Mouse (Mus musculus): ENCODE results near the gene Gm28042. TPM values are rescaled to one million over a fixed set of nuclear protein-coding genes. Genes with fewer than 3 reads are reported as not detected.

The Gm28042 gene
- polyA plus RNA-seq, 1 experiment from 2014 or later: 3.7 TPM

- 92% methylated on average over 3 of the region's 3 CpGs for WGBS
- H3K9me3 ChIP-seq (replicated peaks): no peaks in the 10 kb centered on the region
- H3K27me3 ChIP-seq: no peaks in the 10 kb centered on the region
Observed at GRCm38 (mm10) chr2:120086038-120086437, 58.7 kb downstream of the Gm28042 start.

DNA sequence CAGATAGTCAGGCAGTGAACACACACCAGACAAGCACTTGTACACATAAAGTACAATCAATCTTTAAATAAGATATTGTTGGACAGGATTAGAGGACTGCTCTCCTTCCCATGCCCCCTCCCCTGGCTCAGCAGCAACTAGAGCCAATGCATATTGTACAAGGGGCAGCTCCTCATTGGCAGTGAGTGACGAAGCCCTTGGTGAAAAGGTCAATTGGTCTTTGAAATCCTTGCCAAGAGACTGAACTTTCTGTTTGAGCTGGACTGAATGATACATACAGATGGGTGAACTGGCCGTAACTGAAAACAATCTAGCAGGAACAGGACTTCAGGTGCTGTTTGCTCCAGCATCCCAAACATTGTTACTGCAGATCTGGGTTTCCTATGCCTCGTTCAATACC lies 60.1 kb downstream of the Gm28042 start:
- Histone ChIP-seq H3K27ac (replicated peaks) (no peak overlapping the region), H3K4me1 (0 out of 2 replicates have a peak, but pooled peaks cover 3% of the 10 kb centered on the region), H3K9ac (no peak overlapping the region), H3K9me3 (replicated peaks) (no peaks in the 10 kb centered on the region), H3K27me3 (no peaks in the 10 kb centered on the region), H3K4me3 (replicated peaks) (no peak overlapping the region), H3K36me3 (no peaks in the 10 kb centered on the region), H3K4me2 (replicated peaks) (no peak overlapping the region)
- 84% methylated on average over 3 of the region's 3 CpGs for WGBS
- no peak for ATAC-seq (ENCODE audit: insufficient number of reproducible peaks, low FRiP score, low TSS enrichment, low read depth)

More at GRCm38 (mm10) chr2:120086038-120086437, 58.7 kb downstream of the Gm28042 start:
- Histone ChIP-seq H3K4me1 (0 out of 2 replicates have a peak, but pooled peaks cover 3% of the 10 kb centered on the region), H3K9ac (no peak overlapping the region), H3K36me3 (no peaks in the 10 kb centered on the region), H3K4me3 (replicated peaks) (no peak overlapping the region), H3K4me2 (replicated peaks) (no peak overlapping the region), H3K27ac (replicated peaks) (no peak overlapping the region)
- no peak; the same call in 1 of the 2 replicates for ATAC-seq (ENCODE audit: insufficient number of reproducible peaks, low FRiP score, low TSS enrichment, low read depth)

GRCm38 (mm10) chr2:120087897-120088296 lies 60.6 kb downstream of the Gm28042 start:
- H3K4me3 ChIP-seq (replicated peaks): no peak overlapping the region
- H3K9ac ChIP-seq: no peak overlapping the region
- H3K36me3 ChIP-seq: no peaks in the 10 kb centered on the region; the same call in 1 of the 2 replicates
- no peak for ATAC-seq (ENCODE audit: insufficient number of reproducible peaks, low FRiP score, low TSS enrichment, low read depth)
- no peak overlapping the region for H3K27ac ChIP-seq (replicated peaks)
- WGBS: 94% methylated on average over 2 of the region's 2 CpGs
- H3K4me1 ChIP-seq: 0 out of 2 replicates have a peak, but pooled peaks cover 3% of the 10 kb centered on the region
- H3K9me3 ChIP-seq (replicated peaks): no peaks in the 10 kb centered on the region
- H3K4me2 ChIP-seq (replicated peaks): no peak overlapping the region
- H3K27me3 ChIP-seq: no peaks in the 10 kb centered on the region

- no peak for ATAC-seq (ENCODE audit: insufficient number of reproducible peaks, low FRiP score, low TSS enrichment, low read depth)
- Histone ChIP-seq H3K4me2 (replicated peaks) (no peak overlapping the region), H3K9ac (no peak overlapping the region), H3K4me3 (replicated peaks) (no peak overlapping the region), H3K27me3 (no peaks in the 10 kb centered on the region), H3K9me3 (replicated peaks) (no peaks in the 10 kb centered on the region), H3K36me3 (no peaks in the 10 kb centered on the region; the same call in 1 of the 2 replicates), H3K4me1 (no peaks in the 10 kb centered on the region), H3K27ac (replicated peaks) (no peak overlapping the region)
- 92% methylated on average over 17 of the region's 17 CpGs for WGBS
Observed at GRCm38 (mm10) chr2:120090979-120091378, 63.7 kb downstream of the Gm28042 start.

Small RNA genes within 50 kb of the gene (microRNA-seq; reads per million reads assigned to microRNA genes)
- not detected for gene Mir7665 (ENCODE audit: borderline number of aligned reads)

Other genes starting within 250 kb of the Gm28042 start
- 24.5 and 25.8 TPM in 2 replicates for gene Rpap1, start 240.0 kb upstream of the Gm28042 start, polyA plus RNA-seq (2015; fragmentation: Nextera tagmentation; extraction: Ambion mirVana)
- 31.2 and 31.8 TPM in 2 replicates for gene Tyro3, start 229.8 kb upstream of the Gm28042 start, polyA plus RNA-seq (2015; fragmentation: Nextera tagmentation; extraction: Ambion mirVana)
- 29.9 and 30.9 TPM in 2 replicates for gene Mga, start 130.3 kb upstream of the Gm28042 start, polyA plus RNA-seq (2015; fragmentation: Nextera tagmentation; extraction: Ambion mirVana)
- 5.2 TPM in 2 replicates for gene Mapkbp1, start 54.8 kb upstream of the Gm28042 start, polyA plus RNA-seq (2015; fragmentation: Nextera tagmentation; extraction: Ambion mirVana)
- 16.7 and 20.8 TPM in 2 replicates for gene Jmjd7, start within 50 bp of the Gm28042 start, polyA plus RNA-seq (2015; fragmentation: Nextera tagmentation; extraction: Ambion mirVana)
- gene Pla2g4b, start 5.9 kb downstream of the Gm28042 start, polyA plus RNA-seq (2015; fragmentation: Nextera tagmentation; extraction: Ambion mirVana): 2.4 and 3.8 TPM in 2 replicates
- gene Ehd4, start 127.1 kb downstream of the Gm28042 start, polyA plus RNA-seq (2015; fragmentation: Nextera tagmentation; extraction: Ambion mirVana): 59.7 and 67.5 TPM in 2 replicates
- gene Pla2g4e, start 217.8 kb downstream of the Gm28042 start, polyA plus RNA-seq (2015; fragmentation: Nextera tagmentation; extraction: Ambion mirVana): 2.7 and 3.4 TPM in 2 replicates

Measured in embryonic facial prominence, embryonic 15.5 days (tissue).